Mouse (Mus musculus): ENCODE measurements at regions not wholly inside any gene's neighbourhood (a gene's known extent, or its start where the extent isn't known, plus 50 kb on each side); places are given as distances from the start of the nearest gene placed in this dataset.

DNA sequence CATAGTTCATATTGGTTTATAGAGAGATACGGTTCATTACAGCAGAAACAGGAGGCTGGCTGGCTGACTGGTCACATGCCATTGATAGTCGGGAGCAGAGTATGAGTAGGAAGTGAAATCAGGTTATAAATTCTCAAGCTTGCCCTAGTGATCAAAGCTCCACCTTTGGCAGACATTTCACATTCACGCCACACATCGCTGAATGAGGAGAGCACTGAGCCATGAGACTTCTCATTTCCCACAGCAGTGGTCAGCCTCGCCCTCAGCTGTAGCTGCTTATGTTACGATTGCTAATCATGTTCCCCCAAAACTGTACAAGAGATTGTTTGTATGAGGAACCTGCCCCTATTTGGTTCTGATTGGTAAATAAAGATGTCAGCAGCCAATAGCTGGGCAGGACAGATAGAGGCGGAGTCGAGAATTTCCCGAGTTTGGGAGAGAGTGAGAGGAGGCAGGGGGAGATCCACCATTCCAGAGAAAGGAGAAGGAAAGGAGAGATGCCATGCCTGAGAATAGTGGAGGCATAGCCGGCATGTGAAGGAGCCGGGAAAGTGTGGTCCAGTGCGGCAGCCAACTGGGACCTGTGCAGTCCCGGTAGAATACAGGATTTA lies 333.5 kb downstream of the Phf3 start:
- DNase-seq = no peak

DNA sequence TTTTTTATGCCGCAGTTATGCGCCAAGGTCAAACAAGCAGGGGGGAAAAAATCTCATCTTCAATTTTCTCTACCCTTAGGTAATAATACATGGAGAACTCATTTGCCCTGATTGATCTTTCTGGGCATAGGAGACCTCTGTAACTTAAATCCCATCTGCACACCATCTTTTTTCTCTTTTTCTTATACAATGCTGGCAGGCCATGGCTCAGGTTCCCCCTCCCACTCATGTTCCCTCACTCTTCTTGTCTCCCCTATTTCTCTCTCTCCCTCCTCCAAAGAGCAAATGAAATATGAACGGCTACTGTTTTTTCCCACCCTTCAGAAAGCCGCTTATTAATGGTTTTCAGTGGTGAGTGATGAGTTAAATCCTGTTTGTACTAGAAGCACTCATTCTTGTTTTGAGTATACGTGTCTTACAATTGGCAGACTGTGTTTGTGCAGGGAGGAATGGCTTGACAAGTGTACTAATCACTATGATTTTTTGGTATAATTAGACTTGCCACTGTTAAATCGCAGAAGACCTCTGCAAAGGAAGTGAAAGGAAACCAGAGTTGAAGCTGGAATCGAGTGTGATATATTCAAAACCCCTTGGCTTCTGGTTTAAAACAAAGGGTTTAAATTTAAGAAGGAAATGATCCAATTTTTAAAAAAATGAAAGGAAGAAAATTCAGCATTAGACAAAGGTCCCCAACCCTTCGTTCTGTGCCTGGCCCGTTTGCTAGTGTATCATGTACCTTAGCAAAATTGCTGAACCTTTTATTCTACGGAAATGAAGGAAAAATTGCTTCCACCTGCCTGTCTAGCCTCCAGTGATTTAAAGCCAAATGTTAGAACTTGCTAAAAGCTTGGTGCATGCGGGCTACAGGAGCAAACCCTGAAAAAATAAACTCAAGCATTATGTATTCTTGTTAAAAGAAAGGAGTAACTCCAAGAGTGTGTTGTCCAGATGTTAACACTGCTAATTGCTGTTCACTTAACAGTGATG lies 336.4 kb downstream of the Phf3 start:
- no peak for DNase-seq

DNA sequence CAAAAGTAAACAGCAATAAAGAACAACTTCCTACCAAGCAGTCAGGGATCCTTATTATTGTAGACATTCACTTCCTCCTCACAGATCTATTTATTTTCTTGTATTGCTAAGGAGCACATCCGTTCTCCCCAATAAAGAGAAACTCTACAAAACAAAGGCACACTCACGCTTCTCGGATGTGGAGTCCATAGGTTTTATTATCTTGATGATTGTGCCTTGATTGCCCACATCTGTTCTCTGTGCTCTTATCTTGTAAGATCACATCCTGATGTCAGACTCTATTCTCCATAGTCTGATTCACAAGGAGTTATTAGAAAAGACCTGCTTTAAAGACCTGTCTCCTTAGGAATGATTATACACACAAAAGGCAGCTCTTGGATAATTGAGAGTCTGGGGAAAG lies 356.4 kb downstream of the Phf3 start:
- no peak for DNase-seq

DNA sequence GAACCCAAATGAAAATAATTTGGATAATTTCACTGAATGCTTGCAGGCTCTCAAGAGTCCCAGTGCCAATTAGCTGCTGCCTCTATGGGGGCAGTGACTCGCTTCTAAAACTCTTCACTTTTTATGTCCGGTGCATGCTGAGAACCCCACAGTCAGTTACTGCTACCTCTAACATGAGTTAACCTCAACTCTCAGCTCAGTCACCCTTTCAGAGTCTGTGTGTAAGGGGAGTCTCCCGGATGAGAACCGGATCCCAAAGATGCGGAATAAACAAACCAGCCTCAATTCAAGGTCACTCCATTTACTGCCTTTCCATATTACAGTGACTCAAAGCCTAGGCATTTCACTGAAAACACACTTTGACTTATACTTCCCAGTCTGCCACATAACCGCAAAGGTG lies 357.9 kb downstream of the Phf3 start:
- no peak for DNase-seq

DNA sequence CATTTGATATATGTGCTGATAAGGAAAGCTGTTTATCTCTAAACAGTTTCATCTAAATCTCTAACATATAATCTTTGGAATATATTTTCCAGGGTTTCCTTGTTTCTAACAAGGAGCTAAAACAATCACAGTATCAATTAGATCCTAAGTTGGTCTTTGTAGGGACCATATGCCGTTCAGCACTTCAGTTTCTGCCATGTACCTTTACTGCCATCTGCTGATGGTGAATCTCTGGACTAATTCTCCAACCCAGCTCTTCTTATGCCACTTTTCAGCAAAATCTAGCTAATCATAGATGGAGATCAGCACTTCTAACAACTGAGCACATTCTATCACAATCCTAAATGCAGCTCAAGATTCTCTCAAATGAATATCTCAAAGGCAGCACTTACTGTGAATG lies 370.5 kb downstream of the Phf3 start:
- no peak for DNase-seq

DNA sequence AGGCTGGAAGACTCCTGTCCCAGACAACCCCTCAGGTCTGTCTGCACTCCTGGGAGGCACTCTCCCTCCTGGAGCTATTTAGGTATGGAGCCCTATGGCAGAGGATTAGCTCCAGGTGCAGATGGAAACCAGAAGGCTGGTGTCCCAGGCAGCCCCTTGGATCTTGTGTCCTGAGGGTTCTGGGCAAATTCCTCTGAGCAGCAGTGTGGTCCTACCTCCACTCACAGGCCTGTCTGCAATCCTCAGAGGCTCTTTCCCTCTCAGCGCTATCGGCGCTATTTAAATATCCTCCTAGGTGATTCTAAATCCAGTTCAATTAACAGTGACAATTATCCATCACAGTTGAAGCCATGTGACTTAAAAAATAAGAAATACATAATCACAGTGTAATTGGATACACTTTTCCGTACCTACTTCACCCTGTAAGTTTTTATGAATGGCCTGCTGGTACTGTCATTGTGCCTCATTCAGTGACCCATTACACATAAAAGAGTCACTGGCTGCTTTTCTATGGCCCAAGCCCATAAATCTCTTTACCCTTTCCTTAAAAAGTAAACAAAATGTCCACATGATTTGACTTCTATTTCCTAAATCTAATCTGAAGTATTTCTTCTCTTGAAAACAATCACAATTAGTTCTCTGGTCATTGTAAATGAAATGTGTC lies 413.3 kb downstream of the Phf3 start:
- no peak for DNase-seq

DNA sequence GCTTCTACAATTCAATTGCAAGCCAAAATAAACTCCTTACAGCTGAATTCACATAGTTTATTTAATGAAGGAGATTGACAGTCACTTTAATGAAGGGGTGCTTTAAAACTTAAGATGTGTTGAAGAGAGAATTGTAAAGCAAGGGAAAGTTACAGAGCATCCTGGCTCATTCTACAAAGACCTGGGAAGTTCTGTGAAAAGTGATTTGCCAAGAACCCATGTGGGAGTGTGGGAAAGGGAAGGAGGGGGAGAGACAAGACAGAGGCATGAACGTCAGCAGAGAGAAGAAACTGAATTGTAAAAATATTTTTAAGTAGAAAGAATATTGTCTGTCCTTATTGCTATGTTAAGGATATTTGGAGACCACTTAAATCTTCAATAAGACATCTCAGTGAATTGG lies 435.8 kb downstream of the Phf3 start:
- no peak for DNase-seq

DNA sequence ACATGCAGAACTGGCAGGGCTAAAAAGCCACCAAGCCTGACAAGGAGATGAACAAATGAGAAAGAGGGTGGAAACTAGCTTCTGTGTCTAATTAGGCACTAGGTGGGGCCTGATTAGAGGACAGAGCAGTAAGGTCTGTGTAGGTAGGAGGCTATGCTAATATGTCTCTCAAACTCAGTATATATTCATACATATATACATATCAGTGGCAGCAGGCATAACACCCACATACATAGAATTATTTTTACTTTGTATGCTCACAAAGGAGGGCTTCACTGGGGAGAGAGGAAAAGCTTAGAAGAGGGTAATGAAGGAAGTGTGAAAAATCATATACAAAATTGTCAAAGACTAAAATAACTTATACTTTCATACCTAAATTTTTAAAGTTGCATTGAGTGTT lies 457.1 kb downstream of the Phf3 start:
- no peak for DNase-seq

DNA sequence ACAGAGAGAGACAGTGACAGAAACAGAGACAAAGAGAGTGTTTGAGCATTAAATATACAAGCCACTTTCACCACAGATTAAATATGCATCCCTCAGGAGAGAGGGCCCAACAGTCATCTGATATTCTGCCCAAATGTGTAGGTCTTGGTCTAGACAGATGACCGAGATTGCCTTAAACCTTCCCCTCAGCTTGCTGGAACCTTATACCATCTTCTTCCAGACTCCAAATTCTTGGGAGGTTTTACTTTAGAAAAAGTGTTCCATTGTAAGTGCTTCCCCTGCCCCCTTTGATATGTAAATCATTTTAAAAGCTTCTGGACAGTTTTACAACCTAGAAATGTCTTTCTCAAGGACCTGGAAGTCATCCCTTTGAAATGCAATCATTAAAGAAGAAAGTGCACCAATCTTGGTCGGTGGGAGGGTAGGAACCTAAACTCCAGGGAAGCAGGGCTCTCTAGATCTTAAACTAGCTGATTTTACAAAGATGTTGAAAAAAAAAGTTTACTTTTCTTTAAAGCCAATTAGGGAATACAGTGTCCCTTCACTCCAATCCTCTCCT lies 458.8 kb downstream of the Phf3 start:
- no peak for DNase-seq
